Mouse (Mus musculus) forebrain, embryonic 16.5 days (tissue): Measurements from ENCODE around the gene Bpifb9a. TPM values are rescaled to one million over a fixed set of nuclear protein-coding genes. Genes with fewer than 3 reads are reported as not detected.
"Not testable (repeated sequence)": the region's sequence is repeated elsewhere in the genome, so short reads cannot be mapped to it uniquely, and the experiment has no call there.

ENCODE experiments used
- ATAC-seq: fragments of 200-750 bp; cut with Nextera tagmentation; 2 replicates; pipeline ENCODE4 v1.8.0; 2017; ENCODE audit warnings: mild to moderate bottlenecking, moderate library complexity
- H3K27ac ChIP-seq: fragments of 300-500 bp; sonication (generic); 2 replicates; pipeline ENCODE4 v1.5.1; 2014; ENCODE audit warnings: low read length, control low read depth
- H3K27me3 ChIP-seq: fragments of 300-500 bp; sonication (generic); replicated peaks from 2 replicates; pipeline ENCODE4 v1.6.1; 2014; ENCODE audit warnings: low read length; ENCODE audit not compliant: control insufficient read depth, insufficient read depth
- H3K36me3 ChIP-seq: fragments of 300-500 bp; sonication (generic); 2 replicates; pipeline ENCODE4 v1.6.1; 2014; ENCODE audit not compliant: control insufficient read depth, insufficient read depth
- H3K4me1 ChIP-seq: fragments of 300-500 bp; sonication (generic); replicated peaks from 2 replicates; pipeline ENCODE4 v1.6.1; 2014; ENCODE audit warnings: low read length; ENCODE audit not compliant: control insufficient read depth, insufficient read depth
- H3K4me2 ChIP-seq: fragments of 300-500 bp; sonication (generic); 2 replicates; pipeline ENCODE4 v1.6.1; 2014; ENCODE audit warnings: mild to moderate bottlenecking, low read length, control low read depth
- H3K4me3 ChIP-seq: fragments of 300-500 bp; sonication (generic); replicated peaks from 2 replicates; pipeline ENCODE4 v1.5.1; 2014; ENCODE audit warnings: mild to moderate bottlenecking, low read length, control low read depth
- H3K9ac ChIP-seq: fragments of 300-500 bp; sonication (generic); replicated peaks from 2 replicates; pipeline ENCODE4 v1.6.1; 2014; ENCODE audit warnings: low read depth, low read length, control low read depth
- H3K9me3 ChIP-seq: fragments of 300-500 bp; sonication (generic); 2 replicates; pipeline ENCODE4 v1.6.1; 2016; ENCODE audit warnings: low read length; ENCODE audit not compliant: control insufficient read depth
- WGBS: fragments of 180-500 bp; shearing (Covaris S2); extraction: QIAGEN DNeasy Blood & Tissue Kit; methylation state at CpG from one replicate; pipeline ENCODE4 v1.1.7; 2014; 5-methylcytosine and 5-hydroxymethylcytosine counted together
- polyA plus RNA-seq: library from polyadenylated mRNA; unstranded; fragments of >200 nt; fragmentation: Nextera tagmentation; extraction: Ambion mirVana; gene quantifications from 2 replicates; pipeline ENCODE4 v1.2.1, GENCODE M21; 2015

Gene Bpifb9a
- polyA plus RNA-seq = not detected in 2 replicates

- not testable (repeated sequence) for H3K4me2 ChIP-seq, H3K4me1 ChIP-seq, H3K4me3 ChIP-seq, ATAC-seq, H3K9ac ChIP-seq, H3K27me3 ChIP-seq, H3K9me3 ChIP-seq, H3K27ac ChIP-seq, H3K36me3 ChIP-seq
- 81% methylated on average over 5 of the region's 5 CpGs for WGBS
These were observed at the start of gene Bpifb9a for GRCm38 (mm10) chr2:154257554-154257953. TSS of gene Bpifb9a (plus strand) at chr2:154257854.

GRCm38 (mm10) chr2:154209112-154209511 lies 48.5 kb upstream of the Bpifb9a start:
- Histone ChIP-seq H3K9me3 (no peaks in the 10 kb centered on the region), H3K4me3 (no peak overlapping the region), H3K9ac (no peak overlapping the region), H3K4me2 (no peak overlapping the region), H3K27me3 (no peaks in the 10 kb centered on the region), H3K27ac (no peak overlapping the region), H3K36me3 (no peaks in the 10 kb centered on the region), H3K4me1 (no peaks in the 10 kb centered on the region)
- ATAC-seq = no peak
- WGBS = 17% methylated on average over 3 of the region's 3 CpGs

- WGBS = 29% methylated on average over 1 of the region's 1 CpGs
- Histone ChIP-seq H3K9ac (no peak overlapping the region), H3K27ac (no peak overlapping the region), H3K9me3 (no peaks in the 10 kb centered on the region), H3K4me2 (no peak overlapping the region), H3K4me1 (no peaks in the 10 kb centered on the region), H3K4me3 (no peak overlapping the region), H3K36me3 (no peaks in the 10 kb centered on the region), H3K27me3 (no peaks in the 10 kb centered on the region)
- peak; percentile 68 for ATAC-seq
These were observed 46.5 kb upstream of the Bpifb9a start for GRCm38 (mm10) chr2:154211121-154211520.

- H3K4me3 ChIP-seq = no peak overlapping the region
- no peaks in the 10 kb centered on the region for H3K4me1 ChIP-seq
- no peaks in the 10 kb centered on the region for H3K36me3 ChIP-seq
- H3K9me3 ChIP-seq = no peaks in the 10 kb centered on the region
- H3K9ac ChIP-seq = no peak overlapping the region
- H3K27me3 ChIP-seq = no peaks in the 10 kb centered on the region
- no peak overlapping the region for H3K4me2 ChIP-seq
- no peak overlapping the region for H3K27ac ChIP-seq
- WGBS = 93% methylated on average over 4 of the region's 4 CpGs
- ATAC-seq = no peak
These were observed 45.8 kb upstream of the Bpifb9a start for GRCm38 (mm10) chr2:154211881-154212280.

GRCm38 (mm10) chr2:154215191-154215590 lies 42.5 kb upstream of the Bpifb9a start:
- Histone ChIP-seq H3K36me3 (no peaks in the 10 kb centered on the region), H3K4me1 (no peaks in the 10 kb centered on the region), H3K4me2 (no peak overlapping the region), H3K4me3 (no peak overlapping the region), H3K27ac (no peak overlapping the region), H3K27me3 (no peaks in the 10 kb centered on the region), H3K9ac (no peak overlapping the region), H3K9me3 (no peaks in the 10 kb centered on the region)
- WGBS = 7% methylated on average over 5 of the region's 5 CpGs
- ATAC-seq = peak; percentile 12; the same call in 1 of the 2 replicates

GRCm38 (mm10) chr2:154219950-154220349 lies 37.7 kb upstream of the Bpifb9a start:
- Histone ChIP-seq H3K4me2 (no peak overlapping the region), H3K9ac (no peak overlapping the region), H3K27ac (no peak overlapping the region), H3K36me3 (no peaks in the 10 kb centered on the region), H3K27me3 (no peaks in the 10 kb centered on the region), H3K4me1 (peaks cover 14% of the 10 kb centered on the region), H3K9me3 (no peaks in the 10 kb centered on the region), H3K4me3 (no peak overlapping the region)
- no peak for ATAC-seq
- 74% methylated on average over 5 of the region's 5 CpGs for WGBS

- WGBS = 5% methylated on average over 14 of the region's 14 CpGs
- Histone ChIP-seq H3K27me3 (0 out of 2 replicates have a peak, but pooled peaks cover 2% of the 10 kb centered on the region), H3K4me1 (peaks cover 14% of the 10 kb centered on the region), H3K27ac (peak within 1 kb of the TSS; percentile 7; the same call in 1 of the 2 replicates), H3K9me3 (no peaks in the 10 kb centered on the region), H3K9ac (no peak within 1 kb of the TSS), H3K4me3 (no peak within 1 kb of the TSS), H3K36me3 (no peaks in the 10 kb centered on the region), H3K4me2 (peak within 1 kb of the TSS; percentile 18; the same call in 1 of the 2 replicates)
- ATAC-seq = peak; percentile 95
These were observed 34.3 kb upstream of the Bpifb9a start, which contains the start of gene Bpifb5 for GRCm38 (mm10) chr2:154223265-154223916. TSS of gene Bpifb5 (plus strand) at chr2:154223742.

GRCm38 (mm10) chr2:154223917-154224273 lies 33.8 kb upstream of the Bpifb9a start:
- no peak for ATAC-seq
- H3K9ac ChIP-seq = no peak overlapping the region
- H3K4me2 ChIP-seq = no peak overlapping the region
- no peaks in the 10 kb centered on the region for H3K9me3 ChIP-seq
- H3K27me3 ChIP-seq = 0 out of 2 replicates have a peak, but pooled peaks cover 2% of the 10 kb centered on the region
- no peak overlapping the region for H3K27ac ChIP-seq
- H3K36me3 ChIP-seq = no peaks in the 10 kb centered on the region
- no peak overlapping the region for H3K4me3 ChIP-seq
- H3K4me1 ChIP-seq = peaks cover 14% of the 10 kb centered on the region
- WGBS = 15% methylated on average over 2 of the region's 2 CpGs

- Histone ChIP-seq H3K36me3 (no peaks in the 10 kb centered on the region), H3K27me3 (0 out of 2 replicates have a peak, but pooled peaks cover 2% of the 10 kb centered on the region), H3K4me1 (peaks cover 14% of the 10 kb centered on the region), H3K9ac (no peak overlapping the region), H3K27ac (no peak overlapping the region), H3K4me3 (no peak overlapping the region), H3K4me2 (no peak overlapping the region), H3K9me3 (no peaks in the 10 kb centered on the region)
- ATAC-seq = no peak
- 83% methylated on average over 4 of the region's 4 CpGs for WGBS
These were observed 30.7 kb upstream of the Bpifb9a start for GRCm38 (mm10) chr2:154226991-154227390.
